Mouse (Mus musculus): ENCODE measurements around the gene Ccdc117. TPM values are rescaled to one million over a fixed set of nuclear protein-coding genes. Genes with fewer than 3 reads are reported as not detected.
A peak's percentile ranks its signal among the peaks of the same experiment; 100 is the strongest.

The Ccdc117 gene
- polyA plus RNA-seq, 1 experiment from 2014 or later: 22.1 TPM

GRCm38 (mm10) chr11:5527865-5528523, 14.0 kb downstream of the Ccdc117 start:
- H3K27me3 ChIP-seq (replicated peaks; ENCODE audit: control insufficient read depth, insufficient read depth, low read length): no peaks in the 10 kb centered on the region
- no peak overlapping the region for H3K4me3 ChIP-seq (ENCODE audit: low read depth, low read length)
- ATAC-seq (ENCODE audit: low read depth) (no peak), DNase-seq (ENCODE audit: low spot score) (no peak)
- H3K4me1 ChIP-seq (ENCODE audit: control insufficient read depth, insufficient read depth, low read length): no peaks in the 10 kb centered on the region
- peaks cover 99% of the 10 kb centered on the region for H3K36me3 ChIP-seq (ENCODE audit: control insufficient read depth, insufficient read depth, low read length)
- no peak overlapping the region for H3K9ac ChIP-seq (ENCODE audit: low read depth, low read length)
- no peak overlapping the region for H3K27ac ChIP-seq (replicated peaks; ENCODE audit: low read depth, low read length)
- 90% methylated on average over 5 of the region's 5 CpGs for WGBS
- H3K4me2 ChIP-seq (ENCODE audit: low read depth, low read length): no peak overlapping the region
- no peaks in the 10 kb centered on the region for H3K9me3 ChIP-seq (ENCODE audit: control insufficient read depth, low read length)

DNA sequence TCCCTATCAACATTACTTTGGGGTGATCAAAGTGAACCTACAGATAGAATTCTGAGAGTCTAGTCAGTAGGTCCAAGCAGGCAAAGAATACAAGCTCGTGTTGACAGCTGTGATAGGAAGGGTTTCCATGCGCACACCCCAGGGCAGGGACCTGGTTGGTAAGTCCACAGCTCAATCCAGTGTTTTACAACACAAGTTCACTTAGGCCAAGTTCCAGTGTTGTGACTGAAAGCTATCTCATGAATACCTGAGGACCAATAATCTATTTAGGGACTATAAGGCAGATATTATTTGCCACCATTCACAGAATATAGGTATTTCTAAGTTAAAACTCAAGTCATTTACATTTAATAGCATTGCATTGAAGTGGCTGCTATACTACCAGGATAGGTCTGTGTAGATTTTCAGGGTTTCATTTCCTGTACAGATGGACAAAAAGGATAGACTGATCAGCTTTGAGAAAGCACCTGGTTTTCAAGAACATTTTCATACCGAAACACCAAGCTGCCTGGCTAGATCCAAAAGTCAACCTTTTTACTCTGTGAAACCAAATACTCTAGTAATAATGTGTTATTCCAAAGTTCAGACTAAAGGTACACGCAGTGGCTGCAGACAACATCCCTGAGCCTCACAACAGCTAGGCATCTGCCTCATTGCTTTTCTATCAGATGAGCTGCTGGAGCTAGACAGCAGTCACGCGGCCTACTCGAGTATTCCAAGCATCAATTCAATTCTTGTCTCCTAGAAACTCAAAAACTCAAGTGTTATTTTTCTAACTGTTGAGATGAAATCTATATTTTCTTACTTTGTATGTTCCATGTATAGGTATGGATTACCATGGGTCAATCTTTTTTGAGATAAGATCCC, 15.2 kb downstream of the Ccdc117 start:
- Histone ChIP-seq H3K27ac (replicated peaks; ENCODE audit: low read depth, low read length) (no peak overlapping the region), H3K9ac (ENCODE audit: low read depth, low read length) (no peak overlapping the region), H3K36me3 (ENCODE audit: control insufficient read depth, insufficient read depth, low read length) (peaks cover 96% of the 10 kb centered on the region), H3K4me3 (ENCODE audit: low read depth, low read length) (no peak overlapping the region), H3K4me2 (ENCODE audit: low read depth, low read length) (no peak overlapping the region), H3K9me3 (ENCODE audit: control insufficient read depth, low read length) (no peaks in the 10 kb centered on the region), H3K27me3 (replicated peaks; ENCODE audit: control insufficient read depth, insufficient read depth, low read length) (no peaks in the 10 kb centered on the region), H3K4me1 (ENCODE audit: control insufficient read depth, insufficient read depth, low read length) (peaks cover 7% of the 10 kb centered on the region; the same call in 1 of the 2 replicates)
- no peak for DNase-seq (ENCODE audit: low spot score)
- 88% methylated on average over 7 of the region's 7 CpGs for WGBS
- ATAC-seq (ENCODE audit: low read depth): no peak

- WGBS: 87% methylated on average over 4 of the region's 4 CpGs
- H3K27me3 ChIP-seq (replicated peaks; ENCODE audit: control insufficient read depth, insufficient read depth, low read length): no peaks in the 10 kb centered on the region
- H3K36me3 ChIP-seq (ENCODE audit: control insufficient read depth, insufficient read depth, low read length): peaks cover 82% of the 10 kb centered on the region
- no peak overlapping the region for H3K4me2 ChIP-seq (ENCODE audit: low read depth, low read length)
- DNase-seq (ENCODE audit: low spot score) (no peak), ATAC-seq (ENCODE audit: low read depth) (no peak)
- H3K27ac ChIP-seq (replicated peaks; ENCODE audit: low read depth, low read length): no peak overlapping the region
- no peak overlapping the region for H3K9ac ChIP-seq (ENCODE audit: low read depth, low read length)
- peaks cover 7% of the 10 kb centered on the region; the same call in 1 of the 2 replicates for H3K4me1 ChIP-seq (ENCODE audit: control insufficient read depth, insufficient read depth, low read length)
- no peaks in the 10 kb centered on the region for H3K9me3 ChIP-seq (ENCODE audit: control insufficient read depth, low read length)
- H3K4me3 ChIP-seq (ENCODE audit: low read depth, low read length): no peak overlapping the region
Measured at GRCm38 (mm10) chr11:5525418-5525817, 16.6 kb downstream of the Ccdc117 start.

DNA sequence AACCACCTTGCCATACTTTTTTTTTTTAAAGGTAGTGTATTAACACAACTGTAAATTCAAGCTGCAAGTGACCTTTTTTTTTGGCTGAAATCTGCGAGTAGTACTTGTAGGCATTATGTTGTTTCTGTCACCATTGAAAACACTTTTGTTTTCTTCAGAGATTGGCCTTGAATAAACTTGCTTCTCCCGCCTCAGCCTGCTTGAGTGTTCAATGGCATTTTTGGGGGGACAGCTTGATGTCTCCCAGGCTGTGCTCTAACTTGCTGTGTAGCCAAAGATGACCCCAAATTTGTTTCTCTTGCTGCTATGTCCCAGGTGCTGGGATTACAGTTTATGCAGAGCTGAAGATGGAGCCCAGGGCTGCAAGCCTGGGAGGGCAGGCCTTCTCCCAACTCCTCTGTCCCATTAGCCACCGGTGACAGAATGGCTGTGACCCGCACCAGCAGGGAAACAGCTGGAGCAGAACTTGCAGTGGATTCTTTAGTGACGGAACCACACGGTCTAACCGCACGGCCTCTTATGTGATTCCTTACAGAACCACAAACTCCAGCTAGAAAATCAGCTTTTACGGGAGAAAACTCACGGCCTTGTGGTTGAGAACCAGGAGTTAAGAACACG, 19.1 kb downstream of the Ccdc117 start:
- Histone ChIP-seq H3K4me3 (ENCODE audit: low read depth, low read length) (peak overlapping the region; percentile 85), H3K27ac (replicated peaks; ENCODE audit: low read depth, low read length) (no peak overlapping the region), H3K9me3 (ENCODE audit: control insufficient read depth, low read length) (no peaks in the 10 kb centered on the region), H3K9ac (ENCODE audit: low read depth, low read length) (peak overlapping the region; percentile 96; the same call in 1 of the 2 replicates), H3K4me1 (ENCODE audit: control insufficient read depth, insufficient read depth, low read length) (peaks cover 12% of the 10 kb centered on the region), H3K27me3 (replicated peaks; ENCODE audit: control insufficient read depth, insufficient read depth, low read length) (no peaks in the 10 kb centered on the region), H3K4me2 (ENCODE audit: low read depth, low read length) (peak overlapping the region; percentile 68), H3K36me3 (ENCODE audit: control insufficient read depth, insufficient read depth, low read length) (peaks cover 57% of the 10 kb centered on the region)
- DNase-seq (ENCODE audit: low spot score): no peak
- ATAC-seq (ENCODE audit: low read depth): no peak
- 89% methylated on average over 11 of the region's 11 CpGs for WGBS

GRCm38 (mm10) chr11:5521516-5522291, 20.3 kb downstream of the Ccdc117 start:
- under 1% methylated on average over 32 of the region's 34 CpGs for WGBS
- H3K27me3 ChIP-seq (replicated peaks; ENCODE audit: control insufficient read depth, insufficient read depth, low read length): no peaks in the 10 kb centered on the region
- H3K9ac ChIP-seq (ENCODE audit: low read depth, low read length): peak overlapping the region; percentile 96
- H3K4me1 ChIP-seq (ENCODE audit: control insufficient read depth, insufficient read depth, low read length): peaks cover 12% of the 10 kb centered on the region
- no peaks in the 10 kb centered on the region for H3K9me3 ChIP-seq (ENCODE audit: control insufficient read depth, low read length)
- ATAC-seq (ENCODE audit: low read depth) (peak; percentile 34; the same call in 1 of the 2 replicates), DNase-seq (ENCODE audit: low spot score) (peak; percentile 88)
- peak overlapping the region; percentile 85 for H3K4me3 ChIP-seq (ENCODE audit: low read depth, low read length)
- H3K27ac ChIP-seq (replicated peaks; ENCODE audit: low read depth, low read length): peak overlapping the region; percentile 93
- peak overlapping the region; percentile 68 for H3K4me2 ChIP-seq (ENCODE audit: low read depth, low read length)
- H3K36me3 ChIP-seq (ENCODE audit: control insufficient read depth, insufficient read depth, low read length): peaks cover 45% of the 10 kb centered on the region

GRCm38 (mm10) chr11:5521266-5521515, 20.8 kb downstream of the Ccdc117 start:
- H3K27me3 ChIP-seq (replicated peaks; ENCODE audit: control insufficient read depth, insufficient read depth, low read length): no peaks in the 10 kb centered on the region
- H3K9ac ChIP-seq (ENCODE audit: low read depth, low read length): peak overlapping the region; percentile 96
- H3K9me3 ChIP-seq (ENCODE audit: control insufficient read depth, low read length): no peaks in the 10 kb centered on the region
- peak overlapping the region; percentile 93 for H3K27ac ChIP-seq (replicated peaks; ENCODE audit: low read depth, low read length)
- DNase-seq (ENCODE audit: low spot score) (no peak), ATAC-seq (ENCODE audit: low read depth) (peak; percentile 27; the same call in 1 of the 2 replicates)
- H3K36me3 ChIP-seq (ENCODE audit: control insufficient read depth, insufficient read depth, low read length): peaks cover 40% of the 10 kb centered on the region
- H3K4me3 ChIP-seq (ENCODE audit: low read depth, low read length): peak overlapping the region; percentile 85
- 0% methylated on average over 9 of the region's 13 CpGs for WGBS
- H3K4me2 ChIP-seq (ENCODE audit: low read depth, low read length): peak overlapping the region; percentile 68
- peaks cover 12% of the 10 kb centered on the region for H3K4me1 ChIP-seq (ENCODE audit: control insufficient read depth, insufficient read depth, low read length)

DNA sequence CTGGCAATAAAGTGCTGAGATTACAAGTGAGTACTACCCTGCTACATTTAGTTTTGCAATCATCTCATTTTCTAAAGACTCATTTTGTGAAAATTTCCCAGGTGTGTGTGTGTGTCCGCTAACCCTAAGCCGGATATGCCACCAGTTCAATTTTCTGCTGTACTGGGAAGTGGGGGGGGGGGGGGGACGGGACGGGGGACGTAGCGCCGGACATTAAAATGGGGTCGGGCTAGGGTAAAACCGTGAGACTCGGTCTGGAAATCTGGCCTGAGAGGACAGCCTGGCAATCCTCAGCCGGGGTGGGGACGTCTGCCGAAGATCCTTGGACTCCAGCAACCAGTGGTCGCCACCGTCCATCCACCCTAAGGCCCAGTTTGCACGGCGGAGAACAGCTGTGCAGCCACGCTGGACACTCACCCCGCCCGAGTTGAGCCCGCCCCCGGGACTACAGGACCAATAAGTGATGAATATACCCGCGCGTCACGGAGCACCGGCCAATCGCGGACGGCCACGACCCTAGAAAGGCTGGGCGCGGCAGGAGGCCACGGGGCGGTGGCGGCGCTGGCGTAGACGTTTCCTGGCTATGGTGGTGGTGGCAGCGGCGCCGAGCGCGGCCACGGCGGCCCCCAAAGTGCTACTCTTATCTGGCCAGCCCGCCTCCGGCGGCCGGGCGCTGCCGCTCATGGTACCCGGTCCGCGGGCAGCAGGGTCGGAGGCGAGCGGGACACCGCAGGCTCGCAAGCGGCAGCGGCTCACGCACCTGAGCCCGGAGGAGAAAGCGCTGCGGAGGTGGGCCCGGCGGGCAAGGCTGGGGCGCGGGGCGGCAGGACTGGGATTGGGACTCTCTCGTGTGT, 21.3 kb downstream of the Ccdc117 start, which contains the start of gene Xbp1:
TSS of gene Xbp1 (plus strand) at position 248 of the 854 bp plus-strand sequence.
- WGBS: 0% methylated on average over 32 of the region's 72 CpGs
- H3K27me3 ChIP-seq (replicated peaks; ENCODE audit: control insufficient read depth, insufficient read depth, low read length): no peaks in the 10 kb centered on the region

More for the DNA sequence above, 21.3 kb downstream of the Ccdc117 start, which contains the start of gene Xbp1:
- Histone ChIP-seq H3K9me3 (ENCODE audit: control insufficient read depth, low read length) (no peaks in the 10 kb centered on the region), H3K4me2 (ENCODE audit: low read depth, low read length) (peak within 1 kb of the TSS; percentile 68), H3K4me1 (ENCODE audit: control insufficient read depth, insufficient read depth, low read length) (peaks cover 12% of the 10 kb centered on the region), H3K4me3 (ENCODE audit: low read depth, low read length) (peak within 1 kb of the TSS; percentile 85), H3K9ac (ENCODE audit: low read depth, low read length) (peak within 1 kb of the TSS; percentile 96), H3K27ac (replicated peaks; ENCODE audit: low read depth, low read length) (peak within 1 kb of the TSS; percentile 93), H3K36me3 (ENCODE audit: control insufficient read depth, insufficient read depth, low read length) (peaks cover 35% of the 10 kb centered on the region)
- ATAC-seq (ENCODE audit: low read depth) (peak; percentile 98), DNase-seq (ENCODE audit: low spot score) (peak; percentile 98)
